Mouse (Mus musculus) heart, adult 2 months (tissue): ENCODE data around the gene Myl7. TPM values are rescaled to one million over a fixed set of nuclear protein-coding genes. Genes with fewer than 3 reads are reported as not detected.

Experiments used
- DNase-seq, 2 experiments: peaks; one replicate each; pipeline ENCODE4 v3.0.0; 2021
- H3K27ac ChIP-seq: fragments of 200-600 bp; 2 replicates; pipeline ENCODE4 v1.8.1; 2022
- H3K27me3 ChIP-seq: fragments of 200-500 bp; 2 replicates; pipeline ENCODE4 v1.6.1; 2012; ENCODE audit warnings: mild to moderate bottlenecking, low read length, inconsistent platforms, mixed read lengths; ENCODE audit not compliant: control insufficient read depth, insufficient read depth
- H3K36me3 ChIP-seq: fragments of 200-500 bp; 2 replicates; pipeline ENCODE4 v1.6.1; 2012; ENCODE audit warnings: low read length, inconsistent platforms; ENCODE audit not compliant: control insufficient read depth, insufficient read depth
- H3K4me1 ChIP-seq: fragments of 200-500 bp; 2 replicates; pipeline ENCODE4 v1.6.1; 2011; ENCODE audit warnings: low read length; ENCODE audit not compliant: control insufficient read depth, insufficient read depth
- H3K4me3 ChIP-seq: fragments of 200-600 bp; 2 replicates; pipeline ENCODE4 v1.8.1; 2022
- H3K79me2 ChIP-seq: fragments of 200-500 bp; replicated peaks from 2 replicates; pipeline ENCODE4 v1.6.1; 2012; ENCODE audit warnings: mild to moderate bottlenecking, inconsistent platforms, low read length, moderate library complexity, mixed read lengths; ENCODE audit not compliant: control insufficient read depth, insufficient read depth
- H3K9ac ChIP-seq: fragments of 200-500 bp; 2 replicates; pipeline ENCODE4 v1.6.1; 2012; ENCODE audit warnings: low read depth, mild to moderate bottlenecking, control low read depth, inconsistent platforms, low read length, mixed read lengths
- CTCF ChIP-seq: fragments of 200-600 bp; IDR thresholded peaks from 2 replicates; pipeline ENCODE4 v1.8.1; 2022; ENCODE audit warnings: antibody characterized with exemption, mild to moderate bottlenecking, moderate library complexity
- EP300 ChIP-seq: fragments of 200-500 bp; IDR thresholded peaks from 2 replicates; pipeline ENCODE4 v1.6.1; 2011; ENCODE audit warnings: low read depth, low read length, control low read depth; ENCODE audit not compliant: insufficient read depth
- POLR2A ChIP-seq: fragments of 200-500 bp; IDR thresholded peaks from 2 replicates; pipeline ENCODE4 v1.6.1; 2011; ENCODE audit warnings: mild to moderate bottlenecking, low read depth, low read length, control low read depth; ENCODE audit not compliant: insufficient read depth
- WGBS: fragments of 180-500 bp; shearing (Covaris S2); methylation state at CpG from one replicate; pipeline ENCODE4 v1.1.7; 2018; 5-methylcytosine and 5-hydroxymethylcytosine counted together
- intact Hi-C: fragments of 180-260 bp; cut with DNase I; formaldehyde crosslinking; loops from one replicate; pipeline ENCODE4 v1.15.1; 2025
- polyA plus RNA-seq: library from polyadenylated mRNA; depleted of rRNA; stranded (reverse); fragments of >200 nt; gene quantifications from 2 replicates; pipeline ENCODE4 v1.2.3, GENCODE M21; 2012
- total RNA-seq, 2 experiments: library from RNA; stranded (reverse); gene quantifications; 2 replicates each; pipeline ENCODE4 v1.2.3; 2021

The Myl7 gene
- total and polyA plus RNA-seq, 3 experiments, result 463 to 1,658 (median 551) TPM

GRCm38 (mm10) chr11:5915429-5916177 lies 17.0 kb upstream of the Myl7 start:
- TF ChIP-seq CTCF (no peak), EP300 (peak; percentile 66; the same call in 1 of the 2 replicates)
- H3K27ac ChIP-seq, result peak overlapping the region; percentile 65
- DNase-seq, result peak; percentile 59 to 73
- no peak overlapping the region for H3K9ac ChIP-seq
- intact Hi-C loops, result loop anchor here (2.0 kb wide), 1 partner anchor 29 kb away; no protein-coding TSS in a partner anchor
- 26% methylated on average over 5 of the region's 5 CpGs for WGBS
- H3K36me3 ChIP-seq, result no peaks in the 10 kb centered on the region
- no peaks in the 10 kb centered on the region for H3K79me2 ChIP-seq
- peaks cover 6% of the 10 kb centered on the region; the same call in 1 of the 2 replicates for H3K4me1 ChIP-seq
- H3K4me3 ChIP-seq, result no peak overlapping the region
- H3K27me3 ChIP-seq, result no peaks in the 10 kb centered on the region

GRCm38 (mm10) chr11:5914940-5915339 lies 16.4 kb upstream of the Myl7 start:
- Histone ChIP-seq H3K9ac (no peak overlapping the region), H3K4me1 (peaks cover 6% of the 10 kb centered on the region; the same call in 1 of the 2 replicates), H3K36me3 (no peaks in the 10 kb centered on the region), H3K4me3 (no peak overlapping the region), H3K79me2 (no peaks in the 10 kb centered on the region), H3K27me3 (no peaks in the 10 kb centered on the region), H3K27ac (peak overlapping the region; percentile 65)
- TF ChIP-seq EP300, result 0 out of 2 replicates have a peak, but pooled peaks have one; percentile 37
- no peak for TF ChIP-seq POLR2A
- 42% methylated on average over 5 of the region's 5 CpGs for WGBS
- peak; percentile 33 to 36 for DNase-seq
- intact Hi-C loops, result loop anchor here (2.0 kb wide), 1 partner anchor 28 kb away; no protein-coding TSS in a partner anchor

- Histone ChIP-seq H3K79me2 (no peaks in the 10 kb centered on the region), H3K27me3 (no peaks in the 10 kb centered on the region), H3K27ac (no peak overlapping the region; the same call in 1 of the 2 replicates), H3K9ac (no peak overlapping the region), H3K4me1 (peaks cover 6% of the 10 kb centered on the region; the same call in 1 of the 2 replicates), H3K36me3 (no peaks in the 10 kb centered on the region), H3K4me3 (no peak overlapping the region)
- WGBS, result 79% methylated on average over 4 of the region's 4 CpGs
- no peak for DNase-seq
- intact Hi-C loops, result loop anchor here (2.0 kb wide), 1 partner anchor 27 kb away; no protein-coding TSS in a partner anchor
- TF ChIP-seq EP300, result no peak
- TF ChIP-seq CTCF, result no peak
- no peak for TF ChIP-seq POLR2A
These were observed 15.4 kb upstream of the Myl7 start for GRCm38 (mm10) chr11:5913936-5914335.

GRCm38 (mm10) chr11:5913256-5913655 lies 14.7 kb upstream of the Myl7 start:
- 39% methylated on average over 8 of the region's 8 CpGs for WGBS
- H3K79me2 ChIP-seq, result no peaks in the 10 kb centered on the region
- TF ChIP-seq CTCF (no peak), EP300 (no peak), POLR2A (no peak)
- no peaks in the 10 kb centered on the region for H3K36me3 ChIP-seq
- intact Hi-C loops, result no loop called here
- no peak overlapping the region for H3K4me3 ChIP-seq
- no peak overlapping the region for H3K9ac ChIP-seq
- no peak overlapping the region for H3K27ac ChIP-seq
- H3K27me3 ChIP-seq, result no peaks in the 10 kb centered on the region
- DNase-seq, result no peak
- peaks cover 6% of the 10 kb centered on the region; the same call in 1 of the 2 replicates for H3K4me1 ChIP-seq

GRCm38 (mm10) chr11:5912635-5913034 lies 14.1 kb upstream of the Myl7 start:
- Histone ChIP-seq H3K9ac (no peak overlapping the region; the same call in 1 of the 2 replicates), H3K27ac (no peak overlapping the region), H3K27me3 (no peaks in the 10 kb centered on the region), H3K4me1 (peaks cover 6% of the 10 kb centered on the region; the same call in 1 of the 2 replicates), H3K79me2 (no peaks in the 10 kb centered on the region), H3K4me3 (no peak overlapping the region), H3K36me3 (no peaks in the 10 kb centered on the region)
- DNase-seq, result peak; percentile 65 to 68
- intact Hi-C loops, result no loop called here
- TF ChIP-seq EP300 (no peak), CTCF (peak; percentile 82), POLR2A (no peak)
- 29% methylated on average over 5 of the region's 5 CpGs for WGBS

- no peaks in the 10 kb centered on the region for H3K36me3 ChIP-seq
- WGBS, result 73% methylated on average over 4 of the region's 4 CpGs
- no peaks in the 10 kb centered on the region for H3K79me2 ChIP-seq
- no peak for TF ChIP-seq EP300
- TF ChIP-seq POLR2A, result no peak
- TF ChIP-seq CTCF, result no peak
- no peaks in the 10 kb centered on the region for H3K27me3 ChIP-seq
- no peak for DNase-seq
- H3K4me1 ChIP-seq, result peaks cover 2% of the 10 kb centered on the region; the same call in 1 of the 2 replicates
- H3K27ac ChIP-seq, result no peak overlapping the region
- no peak overlapping the region for H3K9ac ChIP-seq
- intact Hi-C loops, result no loop called here
- H3K4me3 ChIP-seq, result no peak overlapping the region
These were observed 10.1 kb upstream of the Myl7 start for GRCm38 (mm10) chr11:5908642-5909041.
